Mouse (Mus musculus): ENCODE results near the gene Erbb4.
"Not testable (repeated sequence)": the region's sequence is repeated elsewhere in the genome, so short reads cannot be mapped to it uniquely, and the experiment has no call there.

The Erbb4 gene

GRCm38 (mm10) chr1:68860341-68860740, 247.5 kb downstream of the Erbb4 start:
- DNase-seq (ENCODE audit: low spot score): no peak

GRCm38 (mm10) chr1:68859480-68859879, 248.4 kb downstream of the Erbb4 start:
- no peak for DNase-seq (ENCODE audit: low spot score)

- DNase-seq (ENCODE audit: low spot score): no peak
Measured at GRCm38 (mm10) chr1:68839352-68839751, 268.5 kb downstream of the Erbb4 start.

GRCm38 (mm10) chr1:68834686-68835085, 273.2 kb downstream of the Erbb4 start:
- DNase-seq (ENCODE audit: low spot score): no peak

GRCm38 (mm10) chr1:68832101-68832500, 275.8 kb downstream of the Erbb4 start:
- DNase-seq (ENCODE audit: low spot score): no peak

- DNase-seq (ENCODE audit: low spot score): no peak
Measured at GRCm38 (mm10) chr1:68831575-68831974, 276.3 kb downstream of the Erbb4 start.

- DNase-seq (ENCODE audit: low spot score): no peak
Measured at GRCm38 (mm10) chr1:68830501-68831239, 277.2 kb downstream of the Erbb4 start.

GRCm38 (mm10) chr1:68823116-68823644, 284.7 kb downstream of the Erbb4 start:
- DNase-seq (ENCODE audit: low spot score): no peak

GRCm38 (mm10) chr1:68806711-68807110, 301.1 kb downstream of the Erbb4 start:
- no peak for DNase-seq (ENCODE audit: low spot score)

- no peak for DNase-seq (ENCODE audit: low spot score)
Measured at GRCm38 (mm10) chr1:68787409-68788015, 320.3 kb downstream of the Erbb4 start.

GRCm38 (mm10) chr1:68780653-68781052, 327.2 kb downstream of the Erbb4 start:
- DNase-seq (ENCODE audit: low spot score): no peak

- no peak for DNase-seq (ENCODE audit: low spot score)
Measured at GRCm38 (mm10) chr1:68780032-68780431, 327.8 kb downstream of the Erbb4 start.

GRCm38 (mm10) chr1:68766095-68766494, 341.8 kb downstream of the Erbb4 start:
- DNase-seq (ENCODE audit: low spot score): not testable (repeated sequence)

- no peak for DNase-seq (ENCODE audit: low spot score)
Measured at GRCm38 (mm10) chr1:68762456-68762855, 345.4 kb downstream of the Erbb4 start.

- no peak for DNase-seq (ENCODE audit: low spot score)
Measured at GRCm38 (mm10) chr1:68748976-68749375, 358.9 kb downstream of the Erbb4 start.

GRCm38 (mm10) chr1:68681478-68681877, 426.4 kb downstream of the Erbb4 start:
- DNase-seq (ENCODE audit: low spot score): no peak

- DNase-seq (ENCODE audit: low spot score): no peak
Measured at GRCm38 (mm10) chr1:68674667-68675066, 433.2 kb downstream of the Erbb4 start.

- DNase-seq (ENCODE audit: low spot score): no peak
Measured at GRCm38 (mm10) chr1:68666831-68667601, 440.8 kb downstream of the Erbb4 start.

GRCm38 (mm10) chr1:68590475-68590874, 517.4 kb downstream of the Erbb4 start:
- DNase-seq (ENCODE audit: low spot score): no peak

GRCm38 (mm10) chr1:68573851-68574540, 533.9 kb downstream of the Erbb4 start:
- DNase-seq (ENCODE audit: low spot score): peak; percentile 6

GRCm38 (mm10) chr1:68570924-68571323, 536.9 kb downstream of the Erbb4 start:
- no peak for DNase-seq (ENCODE audit: low spot score)

GRCm38 (mm10) chr1:68542942-68543341, 564.9 kb downstream of the Erbb4 start:
- no peak for DNase-seq (ENCODE audit: low spot score)

Measured in left cerebral cortex, adult 11 months (tissue).